Comparison of ENCODE assay signal across 19 mouse cellular contexts in genomic region chr11:23181647-23182046, GRCm38 (mm10).
DNase-seq lines count a peak whose midpoint lies in the region; TF ChIP-seq lines count a peak whose summit lies in the region.
"Had no signal": no experiment of that assay in that cellular context is flagged by ENCODE, and none has a peak within 500 bp of the region (broad histone marks: within the 10 kb centered on the region; RNA-seq: fewer than 3 reads in every experiment).

No protein-coding gene starts in this region.

- no peak for TF ChIP-seq CTCF in C2C12 (IDR thresholded peaks at IDR 0.05; ENCODE audit: control insufficient read depth, insufficient read depth, insufficient read length)

- H3ac ChIP-seq in C2C12 (ENCODE audit: control insufficient read depth, insufficient read length, low read depth), result no peak overlapping the region
- H3ac ChIP-seq in myocyte (ENCODE audit: control insufficient read depth, insufficient read length), result no peak overlapping the region

- peak; percentile 27 for DNase-seq in heart, adult 11 months
- no peak for DNase-seq in heart, adult 8-10 months (ENCODE audit: low spot score)
- no peak for DNase-seq in spleen, postnatal 36 days (ENCODE audit: low spot score in 2 of 2)
- DNase-seq: adrenal gland, adult 8-10 months; adrenal gland, postnatal 14 days; adrenal gland, postnatal 36 days; B cell, adult 2 months; cerebellum, adult 11-12 months; cerebellum, adult 2 months; cerebellum, adult 9-10 months; cerebellum, postnatal 10 days; cerebellum, postnatal 25 days; forebrain, postnatal 0 days had no signal

- peak overlapping the region; percentile 65 for H3K4me2 ChIP-seq in myocyte (ENCODE audit: low read depth)
- H3K4me2 ChIP-seq: embryonic facial prominence, embryonic 12.5 days; forebrain, embryonic 13.5 days; forebrain, embryonic 15.5 days had no signal

- no peaks in the 10 kb centered on the region for H3K36me3 ChIP-seq in C2C12 (ENCODE audit: control insufficient read depth, insufficient read depth)
- H3K36me3 ChIP-seq in myocyte (ENCODE audit: control insufficient read depth, insufficient read depth), result no peaks in the 10 kb centered on the region
- H3K36me3 ChIP-seq: embryonic facial prominence, embryonic 10.5 days; embryonic facial prominence, embryonic 12.5 days; forebrain, embryonic 15.5 days had no signal

- TF ChIP-seq POLR2A in myocyte (IDR thresholded peaks at IDR 0.05; ENCODE audit: insufficient read length, low read depth), result peak; percentile 12

- no peak overlapping the region for H3K4me3 ChIP-seq in C2C12 (ENCODE audit: insufficient read depth, poor library complexity, severe bottlenecking)
- peak overlapping the region; percentile 18 for H3K4me3 ChIP-seq in myocyte
- H3K4me3 ChIP-seq: embryonic facial prominence, embryonic 10.5 days; embryonic facial prominence, embryonic 12.5 days; forebrain, embryonic 13.5 days; forebrain, embryonic 15.5 days had no signal

- H3K79me3 ChIP-seq in C2C12 (ENCODE audit: low read depth), result no peaks in the 10 kb centered on the region

- H3K79me2 ChIP-seq in C2C12 (ENCODE audit: control insufficient read depth, insufficient read depth), result no peaks in the 10 kb centered on the region
- H3K79me2 ChIP-seq in myocyte (ENCODE audit: control insufficient read depth, insufficient read depth), result no peaks in the 10 kb centered on the region

- H3K27me3 ChIP-seq in C2C12 (ENCODE audit: control insufficient read depth, insufficient read depth, insufficient read length) (no peaks in the 10 kb centered on the region), myocyte (ENCODE audit: control insufficient read depth, insufficient read depth, insufficient read length) (no peaks in the 10 kb centered on the region)
- H3K27me3 ChIP-seq: embryonic facial prominence, embryonic 12.5 days; forebrain, embryonic 13.5 days; forebrain, embryonic 15.5 days had no signal

TF ChIP-seq in C2C12, 6 proteins besides CTCF, POLR2A, EP300 and RAD21:
- TF ChIP-seq USF1 (IDR thresholded peaks at IDR 0.05; ENCODE audit: low read depth) (peak; percentile 42), FOSL1 (IDR thresholded peaks at IDR 0.05; ENCODE audit: insufficient read depth, low read length, poor library complexity, severe bottlenecking) (no peak)

TF ChIP-seq in myocyte, 11 proteins besides CTCF, POLR2A, EP300 and RAD21:
- TF ChIP-seq USF1 (IDR thresholded peaks at IDR 0.05; ENCODE audit: low read depth) (peak; percentile 65), CEBPB (IDR thresholded peaks at IDR 0.05; ENCODE audit: insufficient read depth, poor library complexity, severe bottlenecking) (peak; percentile 55; the same call in 1 of the 2 replicates), MAX (IDR thresholded peaks at IDR 0.05; ENCODE audit: low read depth) (no peak), TCF12 (IDR thresholded peaks at IDR 0.05; ENCODE audit: insufficient read depth, poor library complexity, severe bottlenecking) (no peak), POLR2AphosphoS2 (IDR thresholded peaks at IDR 0.05; ENCODE audit: insufficient read length, low read depth) (no peak)
